Mouse (Mus musculus): ENCODE results near the gene Ank3. TPM values are rescaled to one million over a fixed set of nuclear protein-coding genes. Genes with fewer than 3 reads are reported as not detected.

The Ank3 gene
- polyA plus RNA-seq, 1 experiment from 2014 or later: 38.7 TPM

GRCm38 (mm10) chr10:69731863-69732262 lies 333.3 kb downstream of the Ank3 start:
- H3K4me1 ChIP-seq: peaks cover 16% of the 10 kb centered on the region
- no peaks in the 10 kb centered on the region for H3K36me3 ChIP-seq
- H3K27ac ChIP-seq: no peak overlapping the region
- ATAC-seq (ENCODE audit: insufficient number of reproducible peaks, insufficient read depth, low FRiP score, low TSS enrichment): no peak
- no peak overlapping the region for H3K9ac ChIP-seq
- H3K4me2 ChIP-seq (replicated peaks): no peak overlapping the region
- no peaks in the 10 kb centered on the region for H3K27me3 ChIP-seq
- no peak overlapping the region for H3K4me3 ChIP-seq
- 77% methylated on average over 1 of the region's 1 CpGs for WGBS
- H3K9me3 ChIP-seq: no peaks in the 10 kb centered on the region

GRCm38 (mm10) chr10:69736241-69736640 lies 337.7 kb downstream of the Ank3 start:
- Histone ChIP-seq H3K27ac (no peak overlapping the region), H3K9me3 (no peaks in the 10 kb centered on the region), H3K4me1 (peaks cover 12% of the 10 kb centered on the region), H3K9ac (no peak overlapping the region), H3K36me3 (no peaks in the 10 kb centered on the region), H3K4me2 (replicated peaks) (no peak overlapping the region), H3K4me3 (no peak overlapping the region), H3K27me3 (no peaks in the 10 kb centered on the region)
- ATAC-seq (ENCODE audit: insufficient number of reproducible peaks, insufficient read depth, low FRiP score, low TSS enrichment): no peak
- WGBS: 60% methylated on average over 7 of the region's 7 CpGs

GRCm38 (mm10) chr10:69738741-69739271 lies 340.2 kb downstream of the Ank3 start:
- Histone ChIP-seq H3K4me2 (replicated peaks) (no peak overlapping the region), H3K9me3 (no peaks in the 10 kb centered on the region), H3K4me3 (no peak overlapping the region), H3K27me3 (no peaks in the 10 kb centered on the region), H3K36me3 (no peaks in the 10 kb centered on the region), H3K4me1 (peaks cover 8% of the 10 kb centered on the region), H3K27ac (peak overlapping the region; percentile 43; the same call in 1 of the 2 replicates), H3K9ac (no peak overlapping the region)
- ATAC-seq (ENCODE audit: insufficient number of reproducible peaks, insufficient read depth, low FRiP score, low TSS enrichment): no peak
- 40% methylated on average over 5 of the region's 5 CpGs for WGBS

GRCm38 (mm10) chr10:69742528-69742927 lies 344.0 kb downstream of the Ank3 start:
- H3K4me3 ChIP-seq: no peak overlapping the region
- H3K27ac ChIP-seq: no peak overlapping the region
- H3K4me2 ChIP-seq (replicated peaks): no peak overlapping the region
- no peaks in the 10 kb centered on the region for H3K27me3 ChIP-seq
- WGBS: 87% methylated on average over 3 of the region's 3 CpGs
- no peaks in the 10 kb centered on the region for H3K36me3 ChIP-seq
- no peak overlapping the region for H3K9ac ChIP-seq
- H3K4me1 ChIP-seq: peaks cover 27% of the 10 kb centered on the region
- ATAC-seq (ENCODE audit: insufficient number of reproducible peaks, insufficient read depth, low FRiP score, low TSS enrichment): no peak
- H3K9me3 ChIP-seq: no peaks in the 10 kb centered on the region

- Histone ChIP-seq H3K27ac (no peak overlapping the region), H3K4me1 (peaks cover 20% of the 10 kb centered on the region), H3K9ac (no peak overlapping the region), H3K36me3 (no peaks in the 10 kb centered on the region), H3K4me3 (no peak overlapping the region), H3K27me3 (no peaks in the 10 kb centered on the region), H3K4me2 (replicated peaks) (no peak overlapping the region), H3K9me3 (no peaks in the 10 kb centered on the region)
- 52% methylated on average over 8 of the region's 8 CpGs for WGBS
- no peak for ATAC-seq (ENCODE audit: insufficient number of reproducible peaks, insufficient read depth, low FRiP score, low TSS enrichment)
Observed at GRCm38 (mm10) chr10:69744181-69744580, 345.6 kb downstream of the Ank3 start.

- no peak for ATAC-seq (ENCODE audit: insufficient number of reproducible peaks, insufficient read depth, low FRiP score, low TSS enrichment)
- Histone ChIP-seq H3K36me3 (no peaks in the 10 kb centered on the region), H3K27ac (no peak overlapping the region), H3K9ac (no peak overlapping the region), H3K9me3 (no peaks in the 10 kb centered on the region), H3K27me3 (no peaks in the 10 kb centered on the region), H3K4me3 (no peak overlapping the region), H3K4me1 (peaks cover 19% of the 10 kb centered on the region; the same call in 1 of the 2 replicates), H3K4me2 (replicated peaks) (no peak overlapping the region)
- 67% methylated on average over 5 of the region's 5 CpGs for WGBS
Observed at GRCm38 (mm10) chr10:69744871-69745270, 346.3 kb downstream of the Ank3 start.

GRCm38 (mm10) chr10:69746322-69746721 lies 347.7 kb downstream of the Ank3 start:
- H3K27me3 ChIP-seq: no peaks in the 10 kb centered on the region
- H3K4me3 ChIP-seq: no peak overlapping the region
- H3K9ac ChIP-seq: no peak overlapping the region
- WGBS: 75% methylated on average over 8 of the region's 8 CpGs
- no peak overlapping the region for H3K27ac ChIP-seq
- H3K9me3 ChIP-seq: no peaks in the 10 kb centered on the region
- peaks cover 19% of the 10 kb centered on the region; the same call in 1 of the 2 replicates for H3K4me1 ChIP-seq
- ATAC-seq (ENCODE audit: insufficient number of reproducible peaks, insufficient read depth, low FRiP score, low TSS enrichment): no peak
- no peaks in the 10 kb centered on the region for H3K36me3 ChIP-seq
- no peak overlapping the region for H3K4me2 ChIP-seq (replicated peaks)

- H3K4me2 ChIP-seq (replicated peaks): no peak overlapping the region
- H3K4me3 ChIP-seq: no peak overlapping the region
- 45% methylated on average over 5 of the region's 5 CpGs for WGBS
- no peak overlapping the region for H3K27ac ChIP-seq
- no peak for ATAC-seq (ENCODE audit: insufficient number of reproducible peaks, insufficient read depth, low FRiP score, low TSS enrichment)
- no peaks in the 10 kb centered on the region for H3K9me3 ChIP-seq
- H3K9ac ChIP-seq: no peak overlapping the region
- H3K36me3 ChIP-seq: no peaks in the 10 kb centered on the region
- peaks cover 19% of the 10 kb centered on the region; the same call in 1 of the 2 replicates for H3K4me1 ChIP-seq
- H3K27me3 ChIP-seq: no peaks in the 10 kb centered on the region
Observed at GRCm38 (mm10) chr10:69746730-69747129, 348.2 kb downstream of the Ank3 start.

- H3K27me3 ChIP-seq: no peaks in the 10 kb centered on the region
- no peak overlapping the region for H3K27ac ChIP-seq
- no peaks in the 10 kb centered on the region for H3K9me3 ChIP-seq
- H3K36me3 ChIP-seq: no peaks in the 10 kb centered on the region
- no peak overlapping the region for H3K4me2 ChIP-seq (replicated peaks)
- H3K4me3 ChIP-seq: no peak overlapping the region
- 36% methylated on average over 7 of the region's 7 CpGs for WGBS
- ATAC-seq (ENCODE audit: insufficient number of reproducible peaks, insufficient read depth, low FRiP score, low TSS enrichment): no peak
- 0 out of 2 replicates have a peak, but pooled peaks cover 5% of the 10 kb centered on the region for H3K4me1 ChIP-seq
- H3K9ac ChIP-seq: no peak overlapping the region
Observed at GRCm38 (mm10) chr10:69751416-69751815, 352.8 kb downstream of the Ank3 start.

- Histone ChIP-seq H3K4me3 (no peak overlapping the region), H3K4me2 (replicated peaks) (no peak overlapping the region), H3K27ac (no peak overlapping the region), H3K27me3 (no peaks in the 10 kb centered on the region), H3K36me3 (no peaks in the 10 kb centered on the region), H3K9me3 (no peaks in the 10 kb centered on the region), H3K4me1 (no peaks in the 10 kb centered on the region), H3K9ac (no peak overlapping the region)
- WGBS: 84% methylated on average over 11 of the region's 11 CpGs
- ATAC-seq (ENCODE audit: insufficient number of reproducible peaks, insufficient read depth, low FRiP score, low TSS enrichment): no peak
Observed at GRCm38 (mm10) chr10:69753464-69753863, 354.9 kb downstream of the Ank3 start.

GRCm38 (mm10) chr10:69756956-69757672 lies 358.5 kb downstream of the Ank3 start:
- Histone ChIP-seq H3K4me2 (replicated peaks) (no peak overlapping the region), H3K36me3 (no peaks in the 10 kb centered on the region), H3K9ac (no peak overlapping the region), H3K27ac (no peak overlapping the region), H3K4me1 (no peaks in the 10 kb centered on the region), H3K27me3 (no peaks in the 10 kb centered on the region), H3K9me3 (no peaks in the 10 kb centered on the region), H3K4me3 (no peak overlapping the region)
- ATAC-seq (ENCODE audit: insufficient number of reproducible peaks, insufficient read depth, low FRiP score, low TSS enrichment): no peak
- WGBS: 85% methylated on average over 4 of the region's 4 CpGs

GRCm38 (mm10) chr10:69762977-69763376 lies 364.4 kb downstream of the Ank3 start:
- no peaks in the 10 kb centered on the region for H3K27me3 ChIP-seq
- no peak overlapping the region for H3K4me2 ChIP-seq (replicated peaks)
- 63% methylated on average over 7 of the region's 7 CpGs for WGBS
- 0 out of 2 replicates have a peak, but pooled peaks cover 9% of the 10 kb centered on the region for H3K4me1 ChIP-seq
- no peaks in the 10 kb centered on the region for H3K36me3 ChIP-seq
- H3K27ac ChIP-seq: no peak overlapping the region
- no peak overlapping the region for H3K9ac ChIP-seq
- H3K4me3 ChIP-seq: no peak overlapping the region
- ATAC-seq (ENCODE audit: insufficient number of reproducible peaks, insufficient read depth, low FRiP score, low TSS enrichment): no peak
- no peaks in the 10 kb centered on the region for H3K9me3 ChIP-seq
